Mouse (Mus musculus) bone marrow, adult 2 months (tissue): Measurements from ENCODE around the gene Tmem237.

Source experiments
- CTCF ChIP-seq: fragments of 200-500 bp; IDR thresholded peaks from 2 replicates; pipeline ENCODE4 v1.5.1; 2011; ENCODE audit warnings: low read length, control low read depth; ENCODE audit not compliant: control insufficient read depth, insufficient read depth
- POLR2A ChIP-seq: fragments of 200-500 bp; IDR thresholded peaks from 2 replicates; pipeline ENCODE4 v1.6.1; 2011; ENCODE audit warnings: low read depth, mild to moderate bottlenecking, control low read depth, low read length, borderline replicate concordance; ENCODE audit not compliant: control insufficient read depth

- TF ChIP-seq POLR2A, result no peak
- TF ChIP-seq CTCF, result no peak
Observed at GRCm38 (mm10) chr1:59128879-59129278, 8.7 kb upstream of the Tmem237 start.
